Mouse (Mus musculus): ENCODE results near the gene Top1. TPM values are rescaled to one million over a fixed set of nuclear protein-coding genes. Genes with fewer than 3 reads are reported as not detected.

The Top1 gene
- polyA plus RNA-seq, 1 experiment from 2014 or later = 140 TPM

- Histone ChIP-seq H3K27me3 (ENCODE audit: control insufficient read depth, insufficient read depth, low read length) (no peaks in the 10 kb centered on the region), H3K4me3 (ENCODE audit: low read depth, low read length) (no peak overlapping the region), H3K9me3 (ENCODE audit: control insufficient read depth, low read length) (no peaks in the 10 kb centered on the region), H3K27ac (ENCODE audit: low read depth, low read length) (no peak overlapping the region), H3K4me1 (replicated peaks; ENCODE audit: control insufficient read depth, insufficient read depth, low read length) (no peaks in the 10 kb centered on the region), H3K4me2 (ENCODE audit: low read depth, low read length, severe bottlenecking) (no peak overlapping the region), H3K9ac (ENCODE audit: low read length) (no peak overlapping the region), H3K36me3 (ENCODE audit: control insufficient read depth, insufficient read depth, low read length) (no peaks in the 10 kb centered on the region)
- DNase-seq (ENCODE audit: low spot score) = no peak
- WGBS = 75% methylated on average over 5 of the region's 5 CpGs
- ATAC-seq (replicated peaks; ENCODE audit: low FRiP score) = no peak
Observed at GRCm38 (mm10) chr2:160628055-160628454, 17.6 kb upstream of the Top1 start.

GRCm38 (mm10) chr2:160628666-160629527, 16.8 kb upstream of the Top1 start:
- 94% methylated on average over 12 of the region's 12 CpGs for WGBS
- no peak for ATAC-seq (replicated peaks; ENCODE audit: low FRiP score)

GRCm38 (mm10) chr2:160629528-160629830, 16.2 kb upstream of the Top1 start:
- no peaks in the 10 kb centered on the region for H3K36me3 ChIP-seq (ENCODE audit: control insufficient read depth, insufficient read depth, low read length)
- no peak for DNase-seq (ENCODE audit: low spot score)
- no peak overlapping the region for H3K27ac ChIP-seq (ENCODE audit: low read depth, low read length)
- 92% methylated on average over 8 of the region's 8 CpGs for WGBS
- no peaks in the 10 kb centered on the region for H3K9me3 ChIP-seq (ENCODE audit: control insufficient read depth, low read length)
- no peak overlapping the region for H3K4me3 ChIP-seq (ENCODE audit: low read depth, low read length)
- ATAC-seq (replicated peaks; ENCODE audit: low FRiP score) = no peak
- no peaks in the 10 kb centered on the region for H3K4me1 ChIP-seq (replicated peaks; ENCODE audit: control insufficient read depth, insufficient read depth, low read length)
- H3K9ac ChIP-seq (ENCODE audit: low read length) = no peak overlapping the region
- no peak overlapping the region for H3K4me2 ChIP-seq (ENCODE audit: low read depth, low read length, severe bottlenecking)
- H3K27me3 ChIP-seq (ENCODE audit: control insufficient read depth, insufficient read depth, low read length) = no peaks in the 10 kb centered on the region

More at GRCm38 (mm10) chr2:160628666-160629527, 16.8 kb upstream of the Top1 start:
- H3K9ac ChIP-seq (ENCODE audit: low read length) = no peak overlapping the region
- no peak for DNase-seq (ENCODE audit: low spot score)
- H3K36me3 ChIP-seq (ENCODE audit: control insufficient read depth, insufficient read depth, low read length) = no peaks in the 10 kb centered on the region
- H3K4me1 ChIP-seq (replicated peaks; ENCODE audit: control insufficient read depth, insufficient read depth, low read length) = no peaks in the 10 kb centered on the region
- no peak overlapping the region for H3K4me2 ChIP-seq (ENCODE audit: low read depth, low read length, severe bottlenecking)
- H3K27ac ChIP-seq (ENCODE audit: low read depth, low read length) = no peak overlapping the region
- H3K9me3 ChIP-seq (ENCODE audit: control insufficient read depth, low read length) = no peaks in the 10 kb centered on the region
- no peaks in the 10 kb centered on the region for H3K27me3 ChIP-seq (ENCODE audit: control insufficient read depth, insufficient read depth, low read length)
- H3K4me3 ChIP-seq (ENCODE audit: low read depth, low read length) = no peak overlapping the region

- Histone ChIP-seq H3K27ac (ENCODE audit: low read depth, low read length) (no peak overlapping the region), H3K9me3 (ENCODE audit: control insufficient read depth, low read length) (no peaks in the 10 kb centered on the region), H3K4me2 (ENCODE audit: low read depth, low read length, severe bottlenecking) (no peak overlapping the region), H3K4me3 (ENCODE audit: low read depth, low read length) (no peak overlapping the region), H3K4me1 (replicated peaks; ENCODE audit: control insufficient read depth, insufficient read depth, low read length) (no peaks in the 10 kb centered on the region), H3K36me3 (ENCODE audit: control insufficient read depth, insufficient read depth, low read length) (no peaks in the 10 kb centered on the region), H3K27me3 (ENCODE audit: control insufficient read depth, insufficient read depth, low read length) (no peaks in the 10 kb centered on the region), H3K9ac (ENCODE audit: low read length) (no peak overlapping the region)
- WGBS = 91% methylated on average over 9 of the region's 9 CpGs
- no peak for DNase-seq (ENCODE audit: low spot score)
- no peak for ATAC-seq (replicated peaks; ENCODE audit: low FRiP score)
Observed at GRCm38 (mm10) chr2:160630872-160631597, 14.7 kb upstream of the Top1 start.

- ATAC-seq (replicated peaks; ENCODE audit: low FRiP score) (no peak), DNase-seq (ENCODE audit: low spot score) (no peak)
- no peak overlapping the region for H3K4me3 ChIP-seq (ENCODE audit: low read depth, low read length)
Observed at GRCm38 (mm10) chr2:160639911-160640717, 5.6 kb upstream of the Top1 start.

GRCm38 (mm10) chr2:160641176-160641575, 4.5 kb upstream of the Top1 start:
- no peaks in the 10 kb centered on the region for H3K36me3 ChIP-seq (ENCODE audit: control insufficient read depth, insufficient read depth, low read length)
- no peaks in the 10 kb centered on the region for H3K9me3 ChIP-seq (ENCODE audit: control insufficient read depth, low read length)
- no peak overlapping the region for H3K4me3 ChIP-seq (ENCODE audit: low read depth, low read length)
- no peak for DNase-seq (ENCODE audit: low spot score)
- ATAC-seq (replicated peaks; ENCODE audit: low FRiP score) = no peak
- H3K4me1 ChIP-seq (replicated peaks; ENCODE audit: control insufficient read depth, insufficient read depth, low read length) = no peaks in the 10 kb centered on the region
- no peak overlapping the region for H3K27ac ChIP-seq (ENCODE audit: low read depth, low read length)
- no peaks in the 10 kb centered on the region for H3K27me3 ChIP-seq (ENCODE audit: control insufficient read depth, insufficient read depth, low read length)
- H3K4me2 ChIP-seq (ENCODE audit: low read depth, low read length, severe bottlenecking) = no peak overlapping the region
- no peak overlapping the region for H3K9ac ChIP-seq (ENCODE audit: low read length)
- 62% methylated on average over 2 of the region's 2 CpGs for WGBS

More at GRCm38 (mm10) chr2:160639911-160640717, 5.6 kb upstream of the Top1 start:
- no peaks in the 10 kb centered on the region for H3K36me3 ChIP-seq (ENCODE audit: control insufficient read depth, insufficient read depth, low read length)
- no peak overlapping the region for H3K27ac ChIP-seq (ENCODE audit: low read depth, low read length)
- H3K9me3 ChIP-seq (ENCODE audit: control insufficient read depth, low read length) = no peaks in the 10 kb centered on the region
- no peaks in the 10 kb centered on the region for H3K27me3 ChIP-seq (ENCODE audit: control insufficient read depth, insufficient read depth, low read length)
- H3K9ac ChIP-seq (ENCODE audit: low read length) = no peak overlapping the region
- WGBS = 90% methylated on average over 13 of the region's 13 CpGs
- no peak overlapping the region for H3K4me2 ChIP-seq (ENCODE audit: low read depth, low read length, severe bottlenecking)
- H3K4me1 ChIP-seq (replicated peaks; ENCODE audit: control insufficient read depth, insufficient read depth, low read length) = no peaks in the 10 kb centered on the region

- peak; percentile 82 for DNase-seq (ENCODE audit: low spot score)
- peak; percentile 60 for ATAC-seq (replicated peaks; ENCODE audit: low FRiP score)
- WGBS = under 1% methylated on average over 67 of the region's 76 CpGs
Observed at GRCm38 (mm10) chr2:160646144-160646844, 606 bp downstream of the Top1 start.

GRCm38 (mm10) chr2:160646845-160647178, 1.1 kb downstream of the Top1 start:
- Histone ChIP-seq H3K4me2 (ENCODE audit: low read depth, low read length, severe bottlenecking) (peak overlapping the region; percentile 62), H3K36me3 (ENCODE audit: control insufficient read depth, insufficient read depth, low read length) (no peaks in the 10 kb centered on the region; the same call in 1 of the 2 replicates), H3K9me3 (ENCODE audit: control insufficient read depth, low read length) (no peaks in the 10 kb centered on the region), H3K4me3 (ENCODE audit: low read depth, low read length) (peak overlapping the region; percentile 99), H3K9ac (ENCODE audit: low read length) (peak overlapping the region; percentile 100), H3K4me1 (replicated peaks; ENCODE audit: control insufficient read depth, insufficient read depth, low read length) (peaks cover 6% of the 10 kb centered on the region; the same call in 1 of the 2 replicates), H3K27ac (ENCODE audit: low read depth, low read length) (peak overlapping the region; percentile 95), H3K27me3 (ENCODE audit: control insufficient read depth, insufficient read depth, low read length) (no peaks in the 10 kb centered on the region)
- DNase-seq (ENCODE audit: low spot score) (no peak), ATAC-seq (replicated peaks; ENCODE audit: low FRiP score) (no peak)
- 0% methylated on average over 17 of the region's 17 CpGs for WGBS

More at GRCm38 (mm10) chr2:160646144-160646844, 606 bp downstream of the Top1 start:
- H3K4me3 ChIP-seq (ENCODE audit: low read depth, low read length) = peak overlapping the region; percentile 99
- peak overlapping the region; percentile 100 for H3K9ac ChIP-seq (ENCODE audit: low read length)
- peak overlapping the region; percentile 62 for H3K4me2 ChIP-seq (ENCODE audit: low read depth, low read length, severe bottlenecking)
- H3K27me3 ChIP-seq (ENCODE audit: control insufficient read depth, insufficient read depth, low read length) = no peaks in the 10 kb centered on the region
- H3K9me3 ChIP-seq (ENCODE audit: control insufficient read depth, low read length) = no peaks in the 10 kb centered on the region
- peak overlapping the region; percentile 95 for H3K27ac ChIP-seq (ENCODE audit: low read depth, low read length)
- H3K36me3 ChIP-seq (ENCODE audit: control insufficient read depth, insufficient read depth, low read length) = no peaks in the 10 kb centered on the region; the same call in 1 of the 2 replicates
- peaks cover 6% of the 10 kb centered on the region; the same call in 1 of the 2 replicates for H3K4me1 ChIP-seq (replicated peaks; ENCODE audit: control insufficient read depth, insufficient read depth, low read length)

Measured in forebrain, embryonic 11.5 days (tissue).